Mouse (Mus musculus) liver, embryonic 16.5 days (tissue): Measurements from ENCODE around the gene Rapgef1. TPM values are rescaled to one million over a fixed set of nuclear protein-coding genes. Genes with fewer than 3 reads are reported as not detected.

Experiments used
- ATAC-seq: fragments of 200-750 bp; cut with Nextera tagmentation; 2 replicates; pipeline ENCODE4 v1.8.0; 2017; ENCODE audit warnings: low read depth, mild to moderate bottlenecking, moderate number of reproducible peaks, moderate library complexity
- H3K27ac ChIP-seq: fragments of 300-500 bp; sonication (generic); 2 replicates; pipeline ENCODE4 v1.5.1; 2014; ENCODE audit warnings: mild to moderate bottlenecking, low read length
- H3K27me3 ChIP-seq: fragments of 300-500 bp; sonication (generic); 2 replicates; pipeline ENCODE4 v1.6.1; 2014; ENCODE audit warnings: low read depth, low read length, mixed read lengths; ENCODE audit not compliant: control insufficient read depth, insufficient read depth
- H3K36me3 ChIP-seq: fragments of 300-500 bp; sonication (generic); 2 replicates; pipeline ENCODE4 v1.6.1; 2014; ENCODE audit warnings: mild to moderate bottlenecking; ENCODE audit not compliant: control insufficient read depth, insufficient read depth
- H3K4me1 ChIP-seq: fragments of 300-500 bp; sonication (generic); 2 replicates; pipeline ENCODE4 v1.6.1; 2014; ENCODE audit warnings: low read depth, low read length, mixed read lengths; ENCODE audit not compliant: control insufficient read depth
- H3K4me2 ChIP-seq: fragments of 300-500 bp; sonication (generic); 2 replicates; pipeline ENCODE4 v1.6.1; 2014; ENCODE audit warnings: low read depth, low read length, mixed read lengths
- H3K4me3 ChIP-seq: fragments of 300-500 bp; sonication (generic); 2 replicates; pipeline ENCODE4 v1.5.1; 2014; ENCODE audit warnings: low read depth, mild to moderate bottlenecking, low read length
- H3K9ac ChIP-seq: fragments of 300-500 bp; sonication (generic); 2 replicates; pipeline ENCODE4 v1.6.1; 2014; ENCODE audit warnings: low read depth, low read length
- H3K9me3 ChIP-seq: fragments of 300-500 bp; sonication (generic); replicated peaks from 2 replicates; pipeline ENCODE4 v1.6.1; 2016; ENCODE audit warnings: low read length; ENCODE audit not compliant: control insufficient read depth
- WGBS: fragments of 180-500 bp; shearing (Covaris S2); extraction: QIAGEN DNeasy Blood & Tissue Kit; methylation state at CpG from one replicate; pipeline ENCODE4 v1.1.7; 2014; ENCODE audit not compliant: insufficient replicate concordance; 5-methylcytosine and 5-hydroxymethylcytosine counted together
- polyA plus RNA-seq: library from polyadenylated mRNA; unstranded; fragments of >200 nt; fragmentation: Nextera tagmentation; extraction: Ambion mirVana; gene quantifications from 2 replicates; pipeline ENCODE4 v1.2.1, GENCODE M21; 2015

Rapgef1 gene
- polyA plus RNA-seq, 1 experiment from 2014 or later: 4.7 TPM

DNA sequence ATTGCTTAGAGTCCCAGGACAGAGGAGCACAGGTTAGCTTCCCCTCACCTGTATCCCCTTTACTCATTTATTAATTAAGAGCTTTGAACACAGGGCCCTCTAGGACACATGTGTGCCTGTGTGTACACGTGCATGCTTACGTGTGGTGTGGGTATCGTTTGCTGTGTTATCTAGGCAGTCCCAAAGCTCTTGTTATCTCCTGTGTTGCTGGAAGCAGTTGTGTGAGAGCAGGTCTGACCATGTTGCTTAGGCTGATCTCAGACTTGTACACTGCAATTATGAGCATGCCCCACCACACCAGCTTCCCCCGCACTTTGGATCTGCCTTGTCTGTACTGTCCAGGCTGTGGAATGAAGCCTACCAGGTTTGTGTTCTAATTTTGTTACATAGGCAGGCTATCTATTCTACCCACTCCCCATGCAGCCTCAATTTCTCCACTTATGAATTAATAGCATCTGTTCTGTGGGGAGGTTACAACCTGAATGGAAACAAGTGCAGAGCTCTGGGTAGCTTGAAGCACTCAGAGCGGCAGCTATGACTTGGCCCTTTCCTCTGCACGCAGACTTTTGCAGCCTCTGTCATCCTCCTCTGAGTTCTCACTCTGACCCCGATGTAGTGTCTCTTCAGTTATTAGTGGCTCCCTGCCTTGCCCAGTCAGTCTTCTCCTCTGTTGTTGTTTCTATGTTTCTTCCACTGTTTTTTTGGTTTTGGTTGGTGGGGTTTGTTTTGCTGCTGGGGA is 63.9 kb downstream of the Rapgef1 start:
- Histone ChIP-seq H3K27ac (peak overlapping the region; percentile 86), H3K4me1 (peaks cover 28% of the 10 kb centered on the region), H3K4me2 (peak overlapping the region; percentile 43), H3K9me3 (no peaks in the 10 kb centered on the region), H3K4me3 (peak overlapping the region; percentile 28), H3K27me3 (no peaks in the 10 kb centered on the region), H3K9ac (peak overlapping the region; percentile 40; the same call in 1 of the 2 replicates), H3K36me3 (no peaks in the 10 kb centered on the region; the same call in 1 of the 2 replicates)
- ATAC-seq: peak; percentile 95
- 30% methylated on average over 7 of the region's 7 CpGs for WGBS

- Histone ChIP-seq H3K4me3 (no peak overlapping the region), H3K4me1 (peaks cover 35% of the 10 kb centered on the region), H3K36me3 (peaks cover 3% of the 10 kb centered on the region; the same call in 1 of the 2 replicates), H3K27me3 (no peaks in the 10 kb centered on the region), H3K9me3 (no peaks in the 10 kb centered on the region), H3K27ac (peak overlapping the region; percentile 86), H3K4me2 (peak overlapping the region; percentile 43; the same call in 1 of the 2 replicates), H3K9ac (no peak overlapping the region; the same call in 1 of the 2 replicates)
- no peak for ATAC-seq
- WGBS: 32% methylated on average over 2 of the region's 2 CpGs
Observed at GRCm38 (mm10) chr2:29684498-29684897, 65.0 kb downstream of the Rapgef1 start.

DNA sequence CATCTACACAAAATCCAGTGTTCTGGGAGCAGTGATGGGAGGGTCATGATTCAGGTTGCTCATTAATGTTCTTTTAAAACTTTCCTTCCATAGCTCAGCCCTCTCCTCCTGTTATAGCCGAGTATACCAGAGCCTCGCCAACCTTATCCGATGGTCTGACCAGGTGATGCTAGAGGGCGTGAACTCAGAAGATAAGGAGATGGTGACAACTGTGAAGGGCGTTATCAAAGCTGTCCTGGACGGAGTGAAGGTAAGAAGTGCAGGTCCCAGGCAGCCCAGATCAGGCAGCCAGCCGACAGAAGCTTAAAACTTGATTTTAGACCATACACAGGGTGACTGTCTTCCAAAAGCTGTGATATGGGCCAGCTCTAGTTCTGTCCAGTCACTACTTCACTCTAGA is 69.5 kb downstream of the Rapgef1 start:
- no peaks in the 10 kb centered on the region for H3K27me3 ChIP-seq
- H3K9ac ChIP-seq: no peak overlapping the region
- H3K9me3 ChIP-seq: no peaks in the 10 kb centered on the region
- H3K36me3 ChIP-seq: peaks cover 8% of the 10 kb centered on the region
- no peak overlapping the region for H3K4me3 ChIP-seq
- H3K27ac ChIP-seq: no peak overlapping the region
- peaks cover 16% of the 10 kb centered on the region for H3K4me1 ChIP-seq
- no peak overlapping the region for H3K4me2 ChIP-seq
- ATAC-seq: peak; percentile 59; the same call in 1 of the 2 replicates
- WGBS: 27% methylated on average over 7 of the region's 7 CpGs

- Histone ChIP-seq H3K27me3 (no peaks in the 10 kb centered on the region), H3K9me3 (no peaks in the 10 kb centered on the region), H3K9ac (no peak overlapping the region), H3K4me2 (no peak overlapping the region), H3K36me3 (peaks cover 8% of the 10 kb centered on the region), H3K27ac (no peak overlapping the region), H3K4me1 (peaks cover 11% of the 10 kb centered on the region), H3K4me3 (no peak overlapping the region)
- ATAC-seq: no peak
- 20% methylated on average over 2 of the region's 2 CpGs for WGBS
Observed at GRCm38 (mm10) chr2:29689495-29689894, 70.0 kb downstream of the Rapgef1 start.

- H3K36me3 ChIP-seq: peaks cover 8% of the 10 kb centered on the region
- peaks cover 8% of the 10 kb centered on the region for H3K4me1 ChIP-seq
- no peaks in the 10 kb centered on the region for H3K27me3 ChIP-seq
- no peak overlapping the region for H3K27ac ChIP-seq
- H3K9ac ChIP-seq: no peak overlapping the region
- no peak overlapping the region for H3K4me3 ChIP-seq
- no peak overlapping the region for H3K4me2 ChIP-seq
- no peak for ATAC-seq
- 79% methylated on average over 5 of the region's 5 CpGs for WGBS
- no peaks in the 10 kb centered on the region for H3K9me3 ChIP-seq
Observed at GRCm38 (mm10) chr2:29691068-29691467, 71.5 kb downstream of the Rapgef1 start.

DNA sequence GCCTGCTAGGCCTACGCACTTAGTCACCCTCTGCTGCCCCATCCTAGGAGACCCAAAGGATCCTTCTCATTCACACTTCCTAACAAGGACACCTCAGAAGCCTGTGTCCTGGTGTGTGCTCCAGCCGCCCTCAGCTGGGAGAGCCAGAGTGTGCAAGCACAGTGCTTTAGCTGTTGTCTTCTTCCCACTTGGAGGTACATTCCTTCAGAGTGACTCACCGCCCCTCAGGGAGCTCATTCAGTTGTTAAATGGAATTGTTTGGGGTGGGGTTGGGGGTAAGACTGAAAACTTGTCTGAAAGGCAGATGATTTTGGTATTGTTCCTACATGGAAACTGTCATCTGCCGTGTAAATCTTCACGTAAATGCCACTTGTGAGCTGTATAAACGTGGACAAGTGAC is 72.0 kb downstream of the Rapgef1 start:
- Histone ChIP-seq H3K4me1 (peaks cover 8% of the 10 kb centered on the region), H3K4me2 (no peak overlapping the region), H3K9ac (no peak overlapping the region), H3K36me3 (peaks cover 8% of the 10 kb centered on the region), H3K27ac (no peak overlapping the region), H3K27me3 (no peaks in the 10 kb centered on the region), H3K4me3 (no peak overlapping the region), H3K9me3 (no peaks in the 10 kb centered on the region)
- WGBS: 72% methylated on average over 6 of the region's 6 CpGs
- no peak for ATAC-seq

DNA sequence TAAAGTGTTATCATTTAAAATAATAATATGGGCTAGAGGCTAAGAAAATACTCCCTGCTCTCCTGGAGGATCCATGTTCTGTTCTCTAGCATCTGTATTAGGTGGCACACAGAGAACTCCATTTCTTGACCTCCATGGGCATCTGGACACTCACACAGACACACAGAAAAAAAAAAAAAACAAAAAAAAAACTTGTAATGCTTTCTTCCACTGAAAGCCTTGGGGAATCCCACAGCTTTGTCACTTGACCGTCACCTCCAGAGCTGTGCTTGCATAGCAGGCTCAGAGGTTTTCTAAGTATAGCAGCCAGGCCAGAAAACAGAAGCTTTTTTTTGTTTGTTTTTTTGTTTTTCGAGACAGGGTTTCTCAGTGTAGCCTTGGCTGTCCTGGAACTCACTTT is 72.7 kb downstream of the Rapgef1 start:
- Histone ChIP-seq H3K9me3 (no peaks in the 10 kb centered on the region), H3K4me3 (no peak overlapping the region), H3K36me3 (peaks cover 8% of the 10 kb centered on the region), H3K9ac (no peak overlapping the region), H3K27me3 (no peaks in the 10 kb centered on the region), H3K4me2 (no peak overlapping the region), H3K4me1 (peaks cover 8% of the 10 kb centered on the region), H3K27ac (no peak overlapping the region)
- 87% methylated on average over 2 of the region's 2 CpGs for WGBS
- no peak for ATAC-seq

- Histone ChIP-seq H3K27me3 (no peaks in the 10 kb centered on the region), H3K4me3 (no peak overlapping the region), H3K4me1 (no peaks in the 10 kb centered on the region), H3K9ac (no peak overlapping the region), H3K9me3 (no peaks in the 10 kb centered on the region), H3K4me2 (no peak overlapping the region), H3K36me3 (peaks cover 15% of the 10 kb centered on the region), H3K27ac (no peak overlapping the region)
- WGBS: 75% methylated on average over 7 of the region's 7 CpGs
- ATAC-seq: no peak
Observed at GRCm38 (mm10) chr2:29696207-29696800, 76.8 kb downstream of the Rapgef1 start.
